Mouse (Mus musculus) kidney, embryonic 14.5 days (tissue): ENCODE measurements around the gene Wfdc12. TPM values are rescaled to one million over a fixed set of nuclear protein-coding genes. Genes with fewer than 3 reads are reported as not detected.
A peak's percentile ranks its signal among the peaks of the same experiment; 100 is the strongest.

Experiments used
- ATAC-seq: fragments of 200-750 bp; cut with Nextera tagmentation; 2 replicates; pipeline ENCODE4 v1.8.0; 2017; ENCODE audit warnings: moderate number of reproducible peaks, mild to moderate bottlenecking, moderate TSS enrichment, moderate library complexity; ENCODE audit not compliant: low FRiP score, low TSS enrichment
- H3K27ac ChIP-seq: fragments of 300-500 bp; sonication (generic); 2 replicates; pipeline ENCODE4 v1.5.1; 2014; ENCODE audit warnings: low read depth, mild to moderate bottlenecking, low read length, moderate library complexity, mixed read lengths
- H3K27me3 ChIP-seq: fragments of 300-500 bp; sonication (generic); 2 replicates; pipeline ENCODE4 v1.6.1; 2014; ENCODE audit warnings: mild to moderate bottlenecking, low read length; ENCODE audit not compliant: control insufficient read depth, insufficient read depth
- H3K36me3 ChIP-seq: fragments of 300-500 bp; sonication (generic); 2 replicates; pipeline ENCODE4 v1.6.1; 2014; ENCODE audit warnings: low read length, mixed read lengths; ENCODE audit not compliant: control insufficient read depth, insufficient read depth
- H3K4me1 ChIP-seq: fragments of 300-500 bp; sonication (generic); 2 replicates; pipeline ENCODE4 v1.6.1; 2014; ENCODE audit warnings: low read length, mixed read lengths; ENCODE audit not compliant: control insufficient read depth, insufficient read depth
- H3K4me2 ChIP-seq: fragments of 300-500 bp; sonication (generic); replicated peaks from 2 replicates; pipeline ENCODE4 v1.6.1; 2014; ENCODE audit warnings: low read depth, mild to moderate bottlenecking, low read length
- H3K4me3 ChIP-seq: fragments of 300-500 bp; sonication (generic); 2 replicates; pipeline ENCODE4 v1.5.1; 2014; ENCODE audit warnings: mild to moderate bottlenecking, low read length
- H3K9ac ChIP-seq: fragments of 300-500 bp; sonication (generic); 2 replicates; pipeline ENCODE4 v1.6.1; 2014; ENCODE audit warnings: low read depth, mild to moderate bottlenecking, low read length, moderate library complexity
- H3K9me3 ChIP-seq: fragments of 300-500 bp; sonication (generic); 2 replicates; pipeline ENCODE4 v1.6.1; 2016; ENCODE audit warnings: low read length; ENCODE audit not compliant: control insufficient read depth
- WGBS: fragments of 180-500 bp; shearing (Covaris S2); extraction: QIAGEN DNeasy Blood & Tissue Kit; methylation state at CpG from one replicate; pipeline ENCODE4 v1.1.7; 2014; 5-methylcytosine and 5-hydroxymethylcytosine counted together
- polyA plus RNA-seq: library from polyadenylated mRNA; unstranded; fragments of >200 nt; fragmentation: Nextera tagmentation; extraction: Ambion mirVana; gene quantifications from 2 replicates; pipeline ENCODE4 v1.2.1, GENCODE M21; 2014

The Wfdc12 gene
- polyA plus RNA-seq, 1 experiment from 2014 or later = not detected

DNA sequence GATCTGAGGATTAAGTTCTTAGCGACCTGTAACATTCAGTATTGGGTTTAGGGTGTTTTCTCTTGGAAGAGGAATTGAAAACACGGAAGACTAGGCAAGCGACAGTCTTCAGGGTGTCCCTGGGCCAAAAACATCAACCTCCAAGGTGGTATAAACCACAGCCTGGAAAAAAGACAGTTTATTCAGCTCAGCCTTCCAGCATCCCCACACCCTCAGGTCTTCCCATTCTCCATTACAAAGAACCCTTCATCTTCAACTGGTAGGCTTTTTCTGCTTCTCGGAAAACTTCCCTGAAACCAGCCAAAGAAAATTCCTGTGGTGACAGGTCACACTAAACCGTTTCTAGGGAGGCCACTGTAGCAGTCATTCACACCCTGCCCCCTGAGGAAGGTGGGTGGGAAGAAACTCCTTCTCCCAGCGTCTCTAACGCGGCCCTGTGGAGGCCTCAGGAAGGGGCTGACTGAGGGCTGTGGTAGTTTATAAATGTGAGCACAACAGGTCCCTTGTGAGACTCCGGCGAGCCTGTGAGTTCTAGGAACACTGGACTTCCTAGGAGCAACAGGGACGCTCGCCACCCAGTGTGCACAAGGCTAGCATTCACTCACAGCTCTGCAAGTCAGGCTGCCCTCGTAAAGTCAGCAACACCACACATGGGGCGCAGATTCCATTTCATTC is 40.2 kb downstream of the Wfdc12 start:
- no peak overlapping the region for H3K9ac ChIP-seq
- ATAC-seq = no peak
- H3K9me3 ChIP-seq = no peaks in the 10 kb centered on the region
- H3K4me2 ChIP-seq = no peak overlapping the region
- peaks cover 23% of the 10 kb centered on the region for H3K36me3 ChIP-seq
- 31% methylated on average over 14 of the region's 14 CpGs for WGBS
- no peak overlapping the region for H3K27ac ChIP-seq
- H3K4me1 ChIP-seq = no peaks in the 10 kb centered on the region
- H3K4me3 ChIP-seq = no peak overlapping the region
- H3K27me3 ChIP-seq = no peaks in the 10 kb centered on the region

DNA sequence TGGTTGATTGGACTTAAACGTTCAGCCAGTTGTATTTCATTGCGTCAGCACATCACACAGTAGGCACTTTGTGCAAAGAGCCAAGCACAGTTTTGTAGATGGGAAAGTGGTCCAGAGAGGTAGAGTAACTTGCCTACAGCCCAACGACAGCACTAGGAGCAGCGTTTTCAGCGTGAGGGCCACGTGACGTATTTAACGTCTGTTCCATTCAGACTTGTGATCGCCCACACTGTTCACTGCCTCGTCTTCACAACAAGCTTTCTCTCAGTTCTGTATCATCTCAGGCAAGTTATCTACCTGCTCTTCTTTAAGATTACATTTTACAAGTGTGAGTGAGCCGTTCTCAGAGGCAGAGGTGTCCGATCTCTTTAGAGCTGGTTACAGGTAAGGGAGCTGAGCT is 43.9 kb downstream of the Wfdc12 start:
- no peak overlapping the region for H3K9ac ChIP-seq
- H3K4me3 ChIP-seq = no peak overlapping the region
- ATAC-seq = no peak
- H3K4me2 ChIP-seq = no peak overlapping the region
- no peaks in the 10 kb centered on the region for H3K9me3 ChIP-seq
- peaks cover 4% of the 10 kb centered on the region; the same call in 1 of the 2 replicates for H3K36me3 ChIP-seq
- no peak overlapping the region for H3K27ac ChIP-seq
- H3K4me1 ChIP-seq = no peaks in the 10 kb centered on the region
- H3K27me3 ChIP-seq = no peaks in the 10 kb centered on the region
- 93% methylated on average over 12 of the region's 12 CpGs for WGBS

DNA sequence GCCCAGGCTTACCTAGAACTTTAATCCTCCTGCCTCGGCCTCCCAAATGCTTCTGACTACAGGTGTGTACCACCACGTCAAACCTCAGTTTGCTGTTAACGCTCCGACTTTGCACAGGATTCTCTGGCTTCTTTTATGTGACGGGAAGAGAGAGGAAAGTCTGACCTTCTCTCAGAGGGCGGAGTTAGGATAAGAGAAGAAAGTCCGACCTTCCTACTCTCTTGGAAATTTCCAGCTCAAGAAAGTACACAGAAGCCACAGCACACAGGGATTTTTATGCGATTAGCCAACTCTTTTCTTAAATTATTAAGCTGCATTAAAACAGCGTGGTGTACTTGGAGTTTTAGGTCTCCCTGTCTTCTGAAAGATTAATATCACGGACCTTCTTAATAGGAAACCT is 45.9 kb downstream of the Wfdc12 start:
- H3K36me3 ChIP-seq = no peaks in the 10 kb centered on the region; the same call in 1 of the 2 replicates
- no peak for ATAC-seq
- H3K4me1 ChIP-seq = no peaks in the 10 kb centered on the region
- WGBS = 70% methylated on average over 10 of the region's 10 CpGs
- no peak overlapping the region for H3K4me2 ChIP-seq
- no peaks in the 10 kb centered on the region for H3K27me3 ChIP-seq
- no peak overlapping the region for H3K9ac ChIP-seq
- H3K27ac ChIP-seq = no peak overlapping the region
- no peaks in the 10 kb centered on the region for H3K9me3 ChIP-seq
- H3K4me3 ChIP-seq = no peak overlapping the region

DNA sequence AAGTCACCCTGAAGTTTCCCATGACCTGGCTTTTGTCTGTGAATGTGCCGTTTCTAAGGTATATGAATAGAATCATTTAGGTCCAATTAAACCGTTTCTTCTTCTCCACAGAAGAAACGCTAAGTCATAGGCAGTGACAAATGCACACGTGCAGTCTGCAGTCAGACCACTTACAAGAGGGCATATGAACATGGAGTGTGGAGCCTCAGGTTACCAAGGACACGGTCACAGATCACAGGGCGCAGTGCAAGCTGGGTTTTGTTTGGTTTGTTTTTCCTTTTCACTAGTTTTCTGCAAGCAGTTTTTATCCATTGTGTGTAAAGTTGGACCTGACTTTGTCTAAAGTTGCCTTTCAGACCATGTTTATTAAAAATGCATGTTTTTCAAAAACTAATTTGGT is 46.4 kb downstream of the Wfdc12 start:
- Histone ChIP-seq H3K4me1 (no peaks in the 10 kb centered on the region), H3K27me3 (no peaks in the 10 kb centered on the region), H3K9me3 (no peaks in the 10 kb centered on the region), H3K36me3 (no peaks in the 10 kb centered on the region; the same call in 1 of the 2 replicates), H3K9ac (no peak overlapping the region), H3K4me3 (no peak overlapping the region), H3K4me2 (no peak overlapping the region), H3K27ac (no peak overlapping the region)
- WGBS = 43% methylated on average over 6 of the region's 6 CpGs
- ATAC-seq = peak; percentile 83

DNA sequence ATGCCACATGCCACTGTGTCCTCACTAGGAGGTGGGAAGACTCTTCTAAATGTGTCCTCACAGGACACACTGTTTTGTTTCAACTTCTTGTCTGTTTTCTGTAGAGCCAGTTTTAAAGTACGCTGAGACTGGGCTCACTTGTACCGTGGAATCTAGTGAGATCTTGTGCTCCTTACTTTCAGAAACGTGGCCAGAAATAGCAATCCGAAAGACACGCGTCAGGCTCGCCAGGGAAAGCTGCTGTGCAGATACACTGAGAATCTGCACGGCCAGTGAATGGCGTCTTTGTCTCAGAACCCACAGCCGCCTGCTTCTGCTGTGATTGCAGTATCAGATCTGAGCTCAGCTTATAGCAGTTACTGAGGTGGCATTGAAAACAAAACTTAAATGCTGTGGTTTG is 48.4 kb downstream of the Wfdc12 start:
- Histone ChIP-seq H3K4me2 (no peak overlapping the region), H3K9ac (no peak overlapping the region), H3K36me3 (no peaks in the 10 kb centered on the region; the same call in 1 of the 2 replicates), H3K4me3 (no peak overlapping the region), H3K27me3 (no peaks in the 10 kb centered on the region), H3K4me1 (peaks cover 14% of the 10 kb centered on the region; the same call in 1 of the 2 replicates), H3K27ac (no peak overlapping the region), H3K9me3 (no peaks in the 10 kb centered on the region)
- 75% methylated on average over 10 of the region's 10 CpGs for WGBS
- ATAC-seq = no peak

Other genes starting within 250 kb of the Wfdc12 start
- 217 and 305 TPM in 2 replicates for gene Ywhab, start 195.6 kb downstream of the Wfdc12 start, polyA plus RNA-seq
- gene Pabpc1l, start 165.2 kb downstream of the Wfdc12 start, polyA plus RNA-seq = 2.7 and 3.4 TPM in 2 replicates
- 24.1 and 36.5 TPM in 2 replicates for gene Stk4, start 120.3 kb downstream of the Wfdc12 start, polyA plus RNA-seq
- gene Tomm34, start 119.4 kb downstream of the Wfdc12 start, polyA plus RNA-seq = 63.4 and 70.5 TPM in 2 replicates
- gene Kcns1, start 19.5 kb downstream of the Wfdc12 start, polyA plus RNA-seq = 0.16 TPM in 1 of 2 replicates, not detected in the other
- not detected in 2 replicates for gene Wfdc5, start 7.9 kb downstream of the Wfdc12 start, polyA plus RNA-seq
- not detected in 2 replicates for gene Wfdc15a, start 9.5 kb upstream of the Wfdc12 start, polyA plus RNA-seq
- gene Wfdc15b, start 31.1 kb upstream of the Wfdc12 start, polyA plus RNA-seq = 76.1 and 106 TPM in 2 replicates
- gene Svs2, start 47.9 kb upstream of the Wfdc12 start, polyA plus RNA-seq = not detected in 2 replicates
- gene Svs3b, start 66.0 kb upstream of the Wfdc12 start, polyA plus RNA-seq = not detected in 2 replicates
- not detected in 2 replicates for gene Svs4, start 87.9 kb upstream of the Wfdc12 start, polyA plus RNA-seq
- not detected in 2 replicates for gene Svs3a, start 98.7 kb upstream of the Wfdc12 start, polyA plus RNA-seq
- gene Svs6, start 126.1 kb upstream of the Wfdc12 start, polyA plus RNA-seq = not detected in 2 replicates
- gene Svs5, start 142.1 kb upstream of the Wfdc12 start, polyA plus RNA-seq = not detected in 2 replicates
- 0.44 TPM in 1 of 2 replicates, not detected in the other for gene Slpi, start 198.5 kb upstream of the Wfdc12 start, polyA plus RNA-seq
- gene Rbpjl, start 212.5 kb upstream of the Wfdc12 start, polyA plus RNA-seq = not detected in 2 replicates
- gene Matn4, start 214.6 kb upstream of the Wfdc12 start, polyA plus RNA-seq = 0.12 and 0.20 TPM in 2 replicates